Mouse (Mus musculus): ENCODE measurements around the gene Amigo1.

GRCm38 (mm10) chr3:108139113-108139512, 47.0 kb upstream of the Amigo1 start:
- TF ChIP-seq POLR2A (IDR thresholded peaks at IDR 0.05; ENCODE audit: low read depth, low read length) (no peak), CTCF (IDR thresholded peaks at IDR 0.05; ENCODE audit: extremely low read depth, insufficient read depth, insufficient read length, insufficient replicate concordance) (no peak)
